Mouse (Mus musculus) cerebellum, adult 9-10 months (tissue): ENCODE data around the gene Gm29797.

Experiments
- DNase-seq: peaks from one replicate; pipeline ENCODE4 v3.0.0; 2022

Gm29797 gene

DNA sequence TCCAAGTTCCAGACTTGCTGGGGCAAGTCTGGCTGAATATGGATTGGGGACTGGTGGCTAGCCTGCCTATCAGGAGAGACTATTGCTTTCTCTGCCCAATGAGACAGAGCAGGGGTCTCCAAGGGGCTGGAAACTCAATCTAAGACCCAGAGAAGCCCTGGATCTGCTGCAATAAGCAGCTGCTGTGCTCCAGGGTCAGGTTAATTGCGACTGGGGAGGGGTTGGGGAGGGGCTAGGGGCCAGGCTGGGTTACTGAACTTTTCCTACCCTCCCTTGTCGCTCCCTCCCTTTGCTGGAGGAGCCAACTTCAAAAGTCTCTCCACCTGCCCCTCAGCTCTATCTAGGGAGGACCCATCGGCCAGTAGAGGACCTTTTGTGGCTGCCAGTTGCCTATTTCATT, at the start of gene Gm29797:
Gm29797 (plus strand) TSS at position 301 of the 400 bp plus-strand sequence.
- no peak for DNase-seq

DNA sequence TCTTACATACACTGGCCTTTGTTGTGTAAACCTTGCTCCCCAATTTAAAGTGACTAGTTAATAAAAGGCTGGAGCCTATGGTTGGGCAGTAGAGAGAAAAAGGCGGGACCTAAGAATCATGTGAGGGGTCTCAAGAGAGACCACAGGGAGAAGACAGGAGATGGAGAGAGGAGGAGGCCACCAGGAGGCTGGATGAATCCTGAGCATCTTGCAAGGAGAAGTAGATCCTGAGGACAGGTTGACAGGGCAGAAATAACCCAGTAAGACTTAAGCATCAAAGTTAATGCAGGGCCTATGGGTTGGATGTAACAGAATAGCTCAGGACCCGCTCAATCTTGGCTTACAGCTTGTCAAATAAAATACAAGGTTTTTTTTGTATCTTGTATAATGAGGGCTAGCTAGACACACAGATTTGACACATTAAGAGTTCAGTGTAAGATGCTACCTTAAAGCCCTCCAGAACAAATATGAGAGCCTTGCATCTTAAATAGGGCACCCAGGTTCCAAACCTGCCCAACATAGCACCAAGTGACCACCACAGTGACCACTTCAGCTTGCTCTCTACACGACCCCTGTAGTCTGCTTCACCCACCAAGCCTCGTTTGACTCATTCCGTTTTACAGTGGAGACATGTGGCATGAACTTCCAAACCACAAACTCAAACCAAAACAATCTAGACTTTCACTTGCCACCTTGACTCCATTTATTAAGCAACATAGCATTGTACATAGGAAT, 37.9 kb upstream of the Gm29797 start:
- DNase-seq = no peak

DNA sequence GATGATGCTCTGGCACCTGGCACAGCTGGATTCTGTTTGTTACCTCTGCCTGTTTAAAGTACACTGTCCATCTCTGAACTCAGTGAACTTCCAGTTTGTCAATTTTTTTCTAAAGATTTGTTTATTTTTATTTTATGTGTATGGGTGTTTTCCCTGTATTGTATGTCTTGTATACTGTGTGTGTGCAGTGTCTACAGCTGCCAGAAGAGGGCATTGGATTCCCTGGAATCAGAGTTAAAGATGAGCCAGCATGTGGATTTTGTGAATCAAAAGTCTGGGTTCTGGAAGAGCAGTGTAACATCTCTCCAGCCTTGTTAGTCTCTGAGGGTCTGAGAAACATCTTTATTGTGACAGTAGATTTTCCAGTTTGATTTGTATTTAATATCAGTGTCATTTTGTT, 33.4 kb upstream of the Gm29797 start:
- no peak for DNase-seq

DNA sequence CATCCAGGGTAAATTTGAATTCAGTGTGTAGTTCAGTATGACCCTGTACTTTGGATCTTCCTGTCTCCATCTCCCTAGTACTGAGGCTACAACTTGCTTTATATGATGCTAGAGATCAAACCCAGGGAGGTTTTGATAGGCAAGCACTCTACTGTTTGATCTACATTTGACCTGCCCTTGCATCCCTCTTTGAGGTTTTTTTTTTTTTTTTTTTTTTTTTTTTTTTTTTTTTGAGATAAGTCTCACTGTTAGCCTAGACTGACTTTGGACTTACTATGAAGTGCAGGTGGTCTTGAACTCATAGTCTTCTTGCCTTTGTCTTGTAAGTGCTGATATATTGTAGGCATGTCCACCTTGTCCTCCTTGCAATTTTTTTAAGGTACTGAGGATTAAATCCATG, 28.4 kb upstream of the Gm29797 start:
- no peak for DNase-seq

DNA sequence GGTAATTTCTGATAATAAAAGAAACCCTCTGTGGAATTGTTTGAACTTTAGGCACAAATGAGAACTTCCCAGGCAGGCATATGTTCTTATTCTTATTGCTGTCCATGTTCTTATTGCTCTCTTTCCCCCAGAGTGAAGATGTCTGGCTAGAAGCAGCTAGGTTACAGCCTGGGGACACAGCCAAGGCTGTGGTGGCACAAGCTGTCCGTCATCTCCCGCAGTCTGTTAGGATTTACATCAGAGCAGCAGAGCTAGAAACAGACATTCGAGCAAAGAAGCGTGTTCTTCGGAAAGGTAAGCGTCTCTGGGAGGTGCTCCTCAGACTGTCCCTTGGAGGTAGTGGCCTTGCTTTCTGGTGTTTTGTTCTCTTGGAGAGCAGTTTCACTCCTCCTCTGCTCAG, 24.2 kb upstream of the Gm29797 start:
- DNase-seq = peak; percentile 73

DNA sequence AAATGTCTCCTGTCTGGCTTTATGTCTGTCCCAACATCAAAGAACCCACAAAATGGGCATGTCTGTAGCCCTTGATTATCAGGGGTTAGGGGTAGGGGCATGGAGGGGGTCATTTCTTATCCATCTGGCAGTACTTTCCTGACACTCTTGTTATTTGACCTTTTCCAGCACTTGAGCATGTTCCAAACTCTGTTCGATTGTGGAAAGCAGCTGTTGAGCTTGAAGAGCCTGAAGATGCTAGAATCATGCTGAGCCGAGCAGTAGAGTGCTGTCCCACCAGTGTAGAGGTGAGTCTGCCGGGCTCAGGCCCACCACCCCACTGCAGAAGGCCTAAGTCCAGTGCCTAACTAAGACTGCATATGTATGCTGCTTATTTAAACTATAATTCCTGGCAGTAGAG, 21.0 kb upstream of the Gm29797 start:
- no peak for DNase-seq

DNA sequence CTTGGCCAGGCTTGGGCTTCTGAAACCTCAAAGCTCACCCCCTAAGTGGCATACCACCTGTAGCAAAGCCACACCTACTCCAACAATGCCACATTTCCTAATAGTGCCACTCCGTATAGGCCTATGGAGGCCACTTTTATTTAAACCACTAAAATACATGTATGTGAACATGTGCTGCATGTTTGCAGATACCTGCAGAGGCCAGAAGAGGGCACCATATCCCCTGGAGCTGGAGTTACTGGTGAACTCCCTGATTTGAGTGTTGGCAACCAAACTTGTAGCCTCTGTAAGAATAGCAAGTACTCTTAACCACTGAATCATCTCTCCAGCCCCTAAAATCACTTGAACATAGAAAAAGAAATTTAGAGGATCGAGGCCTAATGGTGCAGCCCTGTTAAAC, 12.5 kb upstream of the Gm29797 start:
- peak; percentile 38 for DNase-seq

DNA sequence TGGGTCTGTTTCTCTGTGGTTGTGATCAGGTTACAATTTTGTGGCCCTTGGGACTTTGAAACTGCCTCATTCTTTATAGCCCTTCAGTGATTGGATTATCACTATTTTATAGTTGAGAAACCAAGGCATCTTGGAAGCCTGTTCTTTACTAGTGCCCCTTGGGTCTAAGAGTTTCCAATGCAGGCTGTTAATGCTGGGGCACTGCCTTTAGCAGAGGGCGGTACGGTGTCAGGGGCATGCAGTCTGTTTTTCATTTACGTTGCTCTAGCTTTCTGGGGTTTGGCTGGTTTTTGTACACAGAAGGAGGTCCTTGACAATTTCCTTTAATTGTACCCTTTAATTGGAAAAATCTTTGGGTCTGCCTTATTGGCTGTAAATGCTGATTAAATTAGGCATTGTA, 11.2 kb upstream of the Gm29797 start:
- no peak for DNase-seq

DNA sequence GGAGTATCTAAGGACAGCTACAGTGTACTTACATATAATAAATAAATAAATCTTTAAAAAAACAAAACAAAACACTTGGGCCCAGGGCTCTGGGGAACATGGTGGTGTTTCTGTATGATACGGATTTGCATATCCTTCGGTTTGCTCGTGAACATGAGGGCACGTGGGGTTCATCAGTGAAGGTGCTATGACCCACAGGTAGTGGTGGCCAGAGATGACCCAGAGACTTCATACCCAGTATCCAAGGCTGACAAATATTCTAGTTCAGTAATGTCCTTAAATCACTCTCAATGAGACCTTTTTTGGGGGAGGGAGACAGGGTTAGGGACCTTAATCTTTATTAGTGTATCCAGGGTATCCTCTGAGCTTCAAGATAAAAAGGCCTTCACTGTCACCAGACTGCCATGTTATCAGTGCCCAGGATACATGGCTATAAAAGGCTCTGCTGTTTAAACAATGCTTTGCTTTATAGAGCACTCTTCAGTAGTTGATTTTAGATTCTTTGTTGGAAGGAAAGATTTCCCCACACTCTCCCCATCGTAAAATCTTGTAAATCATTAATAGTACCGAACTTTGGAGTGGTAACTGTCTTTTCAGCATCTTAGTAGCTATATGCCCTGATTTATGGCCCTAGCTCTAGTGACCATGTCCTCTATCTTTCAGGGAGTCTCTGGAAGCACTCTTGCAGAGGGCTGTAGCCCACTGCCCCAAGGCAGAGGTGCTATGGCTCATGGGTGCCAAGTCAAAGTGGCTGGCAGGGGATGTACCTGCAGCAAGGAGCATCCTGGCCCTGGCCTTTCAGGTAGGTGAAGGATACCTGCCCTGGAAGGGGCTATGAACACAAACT, 10.0 kb upstream of the Gm29797 start:
- DNase-seq = no peak

DNA sequence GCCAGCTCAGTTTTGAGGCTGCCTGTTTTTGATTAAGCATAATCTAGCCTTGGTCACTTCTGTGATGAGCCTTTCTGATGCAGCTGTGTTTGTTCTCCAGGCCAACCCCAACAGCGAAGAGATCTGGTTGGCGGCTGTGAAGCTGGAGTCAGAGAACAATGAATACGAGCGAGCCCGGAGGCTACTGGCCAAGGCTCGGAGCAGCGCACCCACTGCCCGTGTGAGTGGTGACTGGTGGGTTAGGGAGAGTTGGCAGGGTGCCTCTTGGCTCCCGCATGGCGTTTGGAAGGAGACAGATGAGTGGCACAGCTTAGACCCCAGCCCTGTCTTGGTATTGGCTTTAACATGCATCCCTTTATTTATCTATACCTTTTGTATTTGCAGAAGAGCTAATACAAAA, 7.9 kb upstream of the Gm29797 start:
- DNase-seq = no peak

DNA sequence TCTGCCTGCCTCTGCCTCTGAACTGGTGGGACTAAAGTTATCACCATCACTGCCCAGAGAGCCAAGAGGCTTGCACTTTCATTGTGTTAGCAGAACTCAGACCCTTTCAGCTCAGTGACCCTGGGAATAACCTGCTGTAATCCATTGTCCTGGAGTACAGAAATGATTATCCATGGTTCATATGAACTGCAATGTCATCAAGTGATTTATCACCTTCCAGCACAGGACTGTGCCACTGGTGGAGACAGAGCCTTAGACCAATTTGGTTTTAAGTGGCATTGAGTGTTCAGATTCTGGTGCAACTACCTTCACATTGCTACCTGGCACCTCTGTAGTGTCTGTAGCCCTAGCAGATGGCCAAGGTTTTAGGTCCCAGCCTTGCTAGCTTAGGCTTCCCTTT, 3.8 kb upstream of the Gm29797 start:
- no peak for DNase-seq

DNA sequence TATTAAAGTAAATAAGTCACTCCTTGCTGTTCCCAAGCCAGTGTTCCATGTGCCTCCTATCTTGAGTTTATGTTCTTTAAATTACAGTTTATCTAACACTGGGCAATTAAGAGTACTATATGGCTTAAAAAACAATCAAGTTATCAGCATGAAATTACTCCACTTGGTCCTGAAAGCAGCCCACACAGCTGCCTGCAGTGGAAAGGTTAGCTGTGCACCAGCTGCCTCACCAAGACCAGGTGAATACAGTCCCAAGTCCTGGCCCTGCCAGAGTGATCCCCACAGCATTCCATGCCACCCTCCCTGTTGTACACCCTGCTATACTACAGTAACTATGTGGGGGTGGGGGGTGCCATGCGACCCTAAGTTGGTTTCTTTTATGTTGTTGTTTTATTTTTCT, 3.3 kb upstream of the Gm29797 start:
- DNase-seq = no peak

DNA sequence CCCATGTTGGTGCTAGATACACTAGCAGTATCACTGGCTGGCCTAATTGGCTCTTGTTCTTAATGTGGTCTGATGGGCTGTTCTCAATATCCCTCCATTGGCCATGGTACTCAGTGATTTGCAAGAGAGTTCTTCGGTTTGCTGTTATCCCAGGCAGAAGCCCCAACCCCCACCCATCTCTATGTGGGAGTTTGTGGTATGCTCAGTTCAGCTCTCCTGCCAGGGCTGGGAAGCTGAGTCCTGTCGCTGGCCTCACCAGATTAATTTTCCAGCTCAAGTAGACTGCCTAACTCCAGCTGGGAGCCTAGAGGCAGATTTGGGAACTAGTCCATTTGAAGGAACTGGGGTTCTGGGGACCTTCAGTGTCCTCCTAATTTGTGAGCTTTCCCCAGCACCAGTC, 607 bp downstream of the Gm29797 start:
- DNase-seq = no peak

DNA sequence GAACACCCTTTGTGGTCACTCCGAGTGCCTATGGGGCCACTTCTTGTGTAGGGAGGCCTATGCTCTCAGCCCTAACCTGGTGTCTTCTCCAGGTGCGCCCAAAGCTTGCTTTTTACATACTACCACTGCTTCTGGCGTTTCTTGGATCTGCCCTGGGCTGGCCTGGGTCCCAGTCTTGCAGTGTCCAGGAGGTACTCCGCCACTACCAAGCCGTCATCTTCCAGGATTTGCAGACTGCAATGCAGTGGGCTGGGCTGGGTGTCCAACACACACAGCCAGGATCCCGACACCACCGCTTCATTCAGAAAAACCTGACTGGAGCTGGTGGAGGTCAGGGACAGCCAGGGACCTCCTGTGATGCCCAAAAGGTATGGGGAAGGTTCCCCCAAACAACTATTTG, 1.7 kb downstream of the Gm29797 start:
- DNase-seq = no peak

DNA sequence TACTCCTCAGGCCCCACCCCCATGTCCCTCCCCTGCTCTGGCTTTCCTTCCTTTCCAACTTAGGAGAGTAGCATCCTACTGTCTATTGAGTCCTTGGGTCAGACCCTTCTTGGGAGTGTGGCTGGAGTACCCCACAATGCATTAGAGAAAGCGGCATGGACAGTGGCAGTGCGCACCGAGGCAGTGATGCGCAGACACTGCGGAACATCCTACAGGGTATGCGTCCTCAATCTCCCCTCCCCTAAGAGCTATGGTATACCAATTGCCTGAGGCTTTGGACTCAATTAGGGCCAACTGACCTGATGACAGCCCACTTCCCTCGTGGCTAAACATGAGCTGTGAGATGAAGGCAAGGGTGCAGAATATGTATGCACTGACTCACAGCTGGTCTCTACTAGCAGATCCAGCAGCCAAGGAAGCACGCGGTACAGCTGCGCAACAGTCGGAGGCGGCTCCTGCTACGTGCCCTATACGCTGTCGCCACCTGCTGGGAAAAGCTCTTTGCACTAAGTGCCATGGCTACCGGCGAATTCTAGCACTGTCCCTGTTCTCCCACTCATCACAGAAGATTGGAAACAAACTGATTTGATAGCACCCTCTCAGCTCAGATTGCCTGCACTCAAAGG, 2.2 kb downstream of the Gm29797 start:
- DNase-seq = no peak

DNA sequence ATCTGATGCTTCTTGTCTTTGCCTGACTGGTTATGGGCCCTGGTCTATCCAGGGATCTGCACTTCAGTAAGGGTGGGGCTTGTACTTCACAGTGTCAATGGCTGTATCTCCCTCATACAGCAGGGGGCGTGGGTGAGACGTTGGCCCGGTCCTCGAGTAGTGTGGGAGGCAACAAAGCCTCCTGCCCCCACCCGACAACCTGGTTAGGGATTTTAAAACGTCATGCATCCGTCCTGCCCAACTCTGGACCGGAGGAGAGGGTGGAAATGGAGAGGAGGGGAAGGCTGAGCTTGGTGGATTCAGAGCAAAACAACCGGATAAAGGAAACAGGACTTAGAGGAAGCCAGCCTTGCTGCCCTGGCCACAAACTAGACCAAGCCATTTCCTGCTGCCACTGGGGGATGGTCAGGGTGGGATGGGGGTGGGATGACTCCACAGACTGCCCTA, 2.8 kb downstream of the Gm29797 start:
- peak; percentile 83 for DNase-seq

DNA sequence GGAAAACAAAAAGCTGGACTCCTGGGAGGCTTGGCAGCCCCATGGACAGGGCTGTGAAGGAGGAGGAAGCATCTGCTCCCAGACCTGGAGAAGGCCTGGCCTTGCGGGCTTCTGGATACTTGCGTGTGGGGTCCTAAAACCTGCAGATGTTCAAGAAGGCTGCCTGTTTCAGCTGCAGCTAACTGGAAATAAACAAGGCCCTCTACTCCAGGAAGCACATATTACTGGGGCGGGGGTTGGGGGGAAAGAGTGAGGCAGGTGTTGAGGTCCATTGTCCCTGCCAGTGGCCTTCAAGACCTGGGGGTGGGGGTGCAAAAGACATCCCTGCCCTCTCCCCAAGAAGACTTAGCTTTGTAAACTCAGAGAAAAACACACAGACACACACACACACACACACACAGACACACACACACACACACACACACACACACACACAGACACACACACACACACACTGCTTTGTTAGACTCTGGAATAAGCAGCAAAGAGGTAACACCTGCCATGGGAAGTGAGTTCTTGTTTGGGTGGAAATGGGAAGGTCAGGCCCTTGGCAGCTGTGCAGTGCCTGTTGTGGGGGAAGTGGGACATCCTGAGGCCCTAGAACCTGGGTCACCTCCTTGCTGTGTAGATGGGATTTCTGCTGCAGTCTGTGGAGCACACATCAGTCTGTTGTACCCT, 5.9 kb downstream of the Gm29797 start:
- no peak for DNase-seq

DNA sequence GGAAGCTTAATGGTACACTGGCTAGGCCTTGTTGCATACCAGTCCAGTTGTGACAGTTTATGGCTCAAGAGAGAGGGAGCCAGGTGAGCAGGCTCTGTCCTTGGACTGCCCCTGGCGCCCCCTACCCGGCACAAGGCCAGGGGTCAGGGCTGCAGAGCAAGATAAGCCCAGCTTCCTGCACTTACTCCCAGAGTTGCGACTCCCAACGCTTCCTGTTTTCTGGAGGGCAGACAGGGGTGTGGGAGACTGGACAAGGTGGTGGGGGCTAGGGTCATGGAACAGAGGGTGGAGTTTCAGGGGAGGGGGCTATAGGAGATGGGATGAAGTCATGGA, 6.4 kb downstream of the Gm29797 start:
- no peak for DNase-seq

DNA sequence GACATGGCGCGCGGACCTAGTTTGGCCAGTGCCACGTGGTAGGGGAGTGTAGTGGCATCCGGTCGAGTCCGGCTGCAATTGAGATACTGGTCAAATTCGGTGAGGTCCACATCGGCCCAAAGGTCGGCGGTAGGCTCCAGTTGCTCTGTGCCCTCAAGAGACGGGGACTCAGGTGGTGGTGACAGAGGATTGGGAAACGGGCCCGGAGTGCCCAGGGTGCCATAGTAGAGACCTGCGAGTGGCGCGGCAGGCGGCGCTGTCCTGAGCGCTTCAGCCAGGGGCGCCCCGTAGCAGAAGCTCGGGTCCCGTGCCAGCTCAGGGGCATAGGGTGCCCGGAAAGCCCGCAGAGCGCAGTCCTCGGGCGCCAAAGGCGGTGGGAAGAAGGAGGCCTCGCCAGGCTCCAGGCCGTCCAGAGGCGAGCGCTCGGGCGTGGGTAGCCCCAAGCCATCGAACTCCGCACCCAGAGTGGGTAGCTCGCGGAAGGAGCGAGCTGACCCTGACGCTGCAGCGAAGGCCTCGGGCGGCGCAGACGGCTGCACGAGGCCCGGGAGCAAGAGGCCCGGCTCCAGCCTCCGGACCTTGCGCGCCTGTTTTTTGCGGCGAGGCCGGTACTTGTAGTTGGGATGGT, 13.6 kb downstream of the Gm29797 start:
- no peak for DNase-seq

DNA sequence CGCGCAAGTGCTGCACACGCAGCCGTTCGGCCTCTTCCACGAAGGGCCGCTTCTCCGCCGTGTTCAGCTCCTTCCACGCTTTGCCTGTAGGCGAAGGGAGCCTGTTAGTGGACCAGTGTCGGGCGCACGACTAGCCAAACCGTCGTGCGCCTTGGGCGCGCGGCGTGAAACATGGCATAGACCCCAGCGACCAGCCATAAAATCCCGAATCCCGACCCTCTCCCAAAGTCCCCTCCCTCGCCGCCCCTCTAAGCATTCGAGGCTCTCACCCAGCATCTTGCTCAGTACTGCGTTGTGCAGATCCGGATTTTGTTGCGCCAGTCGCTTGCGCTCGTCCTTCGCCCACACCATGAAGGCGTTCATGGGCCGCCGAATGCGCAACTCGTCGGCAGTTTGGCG, 14.1 kb downstream of the Gm29797 start:
- no peak for DNase-seq

DNA sequence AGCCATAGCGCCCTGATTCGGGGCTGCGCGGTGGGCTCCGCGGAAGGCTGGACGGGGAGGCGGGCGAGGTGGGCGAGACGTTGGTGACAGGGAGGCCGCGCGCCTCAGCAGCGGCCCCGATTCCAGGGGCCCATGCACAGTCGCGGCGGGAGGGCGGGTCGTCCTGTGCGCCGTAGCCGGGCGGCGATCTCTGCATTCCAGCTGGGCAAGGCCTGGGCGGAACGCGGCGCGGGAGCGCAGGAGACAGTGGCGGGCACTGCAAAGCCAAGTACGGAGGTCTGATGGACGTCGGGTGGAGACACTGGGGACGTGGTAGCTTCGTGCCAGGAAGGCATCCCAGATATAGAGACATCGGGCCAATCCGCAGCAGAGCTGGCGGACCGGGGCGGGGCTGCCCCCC, 14.5 kb downstream of the Gm29797 start, which contains the start of gene Sox18:
Sox18 (minus strand) TSS at position 315 of the 400 bp plus-strand sequence.
- no peak for DNase-seq

DNA sequence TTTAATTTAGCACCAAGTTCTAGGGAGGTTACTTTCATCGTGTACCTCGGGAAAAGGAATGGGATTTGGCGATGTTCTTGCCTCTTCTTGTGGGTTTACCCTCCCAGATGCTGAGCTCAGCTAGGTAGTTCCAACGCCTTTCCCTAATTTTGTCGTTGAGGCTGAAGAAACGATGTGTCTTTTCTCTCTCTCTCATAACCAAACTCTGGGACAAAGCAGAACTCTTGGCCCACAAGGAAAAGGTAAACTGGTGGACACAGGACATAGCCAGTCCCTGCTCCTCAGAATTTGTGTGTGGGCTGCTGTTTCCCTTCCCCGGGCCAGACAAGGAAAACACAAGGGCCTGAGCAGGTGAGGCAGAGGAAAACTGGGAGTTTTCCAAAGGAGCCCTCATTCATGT, 15.2 kb downstream of the Gm29797 start:
- no peak for DNase-seq

DNA sequence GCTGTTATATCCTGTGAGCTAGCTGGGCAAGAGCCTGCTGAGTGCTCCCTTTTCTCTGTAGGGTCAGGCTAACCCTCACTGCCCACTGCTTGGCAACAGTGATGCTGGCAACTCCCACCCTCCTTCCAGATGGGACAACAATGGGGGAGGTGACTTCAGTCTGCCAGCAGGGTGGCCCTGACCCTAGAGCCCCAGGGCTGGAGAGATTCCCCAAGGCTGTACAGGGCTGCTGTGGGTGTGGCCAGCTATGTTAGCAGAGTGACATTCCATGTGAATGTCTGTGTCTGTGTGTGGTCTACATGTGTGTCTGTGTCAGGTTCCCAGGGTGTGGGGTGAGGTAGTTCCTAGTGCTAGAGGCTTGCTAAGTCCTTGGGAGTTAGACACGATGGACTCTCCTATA, 16.7 kb downstream of the Gm29797 start:
- no peak for DNase-seq
